Mouse (Mus musculus) midbrain, embryonic 15.5 days (tissue): ENCODE measurements at regions not wholly inside any gene's neighbourhood (a gene's known extent, or its start where the extent isn't known, plus 50 kb on each side); places are given as distances from the start of the nearest gene placed in this dataset.
"Not testable (repeated sequence)": the region's sequence is repeated elsewhere in the genome, so short reads cannot be mapped to it uniquely, and the experiment has no call there.

Source experiments
- ATAC-seq: fragments of 200-750 bp; cut with Nextera tagmentation; replicated peaks from 2 replicates; pipeline ENCODE4 v1.8.0; 2017; ENCODE audit warnings: moderate TSS enrichment
- H3K27ac ChIP-seq: fragments of 300-500 bp; sonication (generic); 2 replicates; pipeline ENCODE4 v1.5.1; 2015; ENCODE audit warnings: mild to moderate bottlenecking, inconsistent platforms
- H3K27me3 ChIP-seq: fragments of 300-500 bp; sonication (generic); replicated peaks from 2 replicates; pipeline ENCODE4 v1.6.1; 2015; ENCODE audit warnings: inconsistent platforms
- H3K36me3 ChIP-seq: fragments of 300-500 bp; sonication (generic); replicated peaks from 2 replicates; pipeline ENCODE4 v1.6.1; 2015; ENCODE audit warnings: inconsistent platforms
- H3K4me1 ChIP-seq: fragments of 300-500 bp; sonication (generic); 2 replicates; pipeline ENCODE4 v1.6.1; 2015; ENCODE audit warnings: inconsistent platforms
- H3K4me2 ChIP-seq: fragments of 300-500 bp; sonication (generic); 2 replicates; pipeline ENCODE4 v1.6.1; 2015; ENCODE audit warnings: inconsistent platforms, mild to moderate bottlenecking, moderate library complexity
- H3K4me3 ChIP-seq: fragments of 300-500 bp; sonication (generic); 2 replicates; pipeline ENCODE4 v1.5.1; 2015; ENCODE audit warnings: mild to moderate bottlenecking, inconsistent platforms
- H3K9ac ChIP-seq: fragments of 300-500 bp; sonication (generic); 2 replicates; pipeline ENCODE4 v1.6.1; 2015; ENCODE audit warnings: mild to moderate bottlenecking, inconsistent platforms
- H3K9me3 ChIP-seq: fragments of 300-500 bp; sonication (generic); 2 replicates; pipeline ENCODE4 v1.6.1; 2016; ENCODE audit warnings: inconsistent platforms
- WGBS: fragments of 180-500 bp; shearing (Covaris S2); methylation state at CpG from one replicate; pipeline ENCODE4 v1.1.7; 2015; ENCODE audit warnings: mixed read lengths; 5-methylcytosine and 5-hydroxymethylcytosine counted together

- not testable (repeated sequence) for H3K4me1 ChIP-seq, H3K27ac ChIP-seq, ATAC-seq, H3K9me3 ChIP-seq, H3K4me3 ChIP-seq, H3K36me3 ChIP-seq, H3K27me3 ChIP-seq, H3K4me2 ChIP-seq, H3K9ac ChIP-seq
- 80% methylated on average over 1 of the region's 1 CpGs for WGBS
These were observed 81.3 kb upstream of the Tcf12 start for GRCm38 (mm10) chr9:72192953-72193337.

- H3K9ac ChIP-seq, result no peak overlapping the region
- H3K36me3 ChIP-seq, result no peaks in the 10 kb centered on the region
- no peaks in the 10 kb centered on the region for H3K9me3 ChIP-seq
- H3K27ac ChIP-seq, result no peak overlapping the region
- H3K27me3 ChIP-seq, result no peaks in the 10 kb centered on the region
- H3K4me3 ChIP-seq, result no peak overlapping the region
- no peaks in the 10 kb centered on the region for H3K4me1 ChIP-seq
- ATAC-seq, result no peak
- H3K4me2 ChIP-seq, result no peak overlapping the region
- WGBS, result 64% methylated on average over 3 of the region's 3 CpGs
These were observed 79.3 kb upstream of the Zfp280d start for GRCm38 (mm10) chr9:72195348-72195747.

GRCm38 (mm10) chr9:72196626-72197330, 77.9 kb upstream of the Zfp280d start:
- Histone ChIP-seq H3K9ac (no peak overlapping the region), H3K36me3 (no peaks in the 10 kb centered on the region), H3K9me3 (no peaks in the 10 kb centered on the region), H3K4me3 (no peak overlapping the region), H3K27me3 (no peaks in the 10 kb centered on the region), H3K4me2 (no peak overlapping the region), H3K27ac (no peak overlapping the region), H3K4me1 (no peaks in the 10 kb centered on the region)
- no peak for ATAC-seq
- 71% methylated on average over 10 of the region's 10 CpGs for WGBS

GRCm38 (mm10) chr9:72197331-72197732, 77.3 kb upstream of the Zfp280d start:
- Histone ChIP-seq H3K4me2 (no peak overlapping the region), H3K9ac (no peak overlapping the region), H3K36me3 (no peaks in the 10 kb centered on the region), H3K27ac (no peak overlapping the region), H3K4me1 (no peaks in the 10 kb centered on the region), H3K4me3 (no peak overlapping the region), H3K27me3 (no peaks in the 10 kb centered on the region), H3K9me3 (no peaks in the 10 kb centered on the region)
- WGBS, result 81% methylated on average over 11 of the region's 11 CpGs
- ATAC-seq, result no peak

- ATAC-seq, result no peak
- H3K4me2 ChIP-seq, result no peak overlapping the region
- WGBS, result 93% methylated on average over 5 of the region's 5 CpGs
- no peak overlapping the region for H3K4me3 ChIP-seq
- H3K27ac ChIP-seq, result no peak overlapping the region
- H3K27me3 ChIP-seq, result no peaks in the 10 kb centered on the region
- H3K4me1 ChIP-seq, result no peaks in the 10 kb centered on the region
- no peaks in the 10 kb centered on the region for H3K9me3 ChIP-seq
- H3K36me3 ChIP-seq, result no peaks in the 10 kb centered on the region
- no peak overlapping the region for H3K9ac ChIP-seq
These were observed 75.7 kb upstream of the Zfp280d start for GRCm38 (mm10) chr9:72198976-72199375.

GRCm38 (mm10) chr9:72204357-72204905, 70.2 kb upstream of the Zfp280d start:
- Histone ChIP-seq H3K36me3 (no peaks in the 10 kb centered on the region), H3K4me3 (no peak overlapping the region), H3K27me3 (no peaks in the 10 kb centered on the region), H3K4me2 (no peak overlapping the region), H3K4me1 (no peaks in the 10 kb centered on the region), H3K27ac (no peak overlapping the region), H3K9ac (no peak overlapping the region), H3K9me3 (no peaks in the 10 kb centered on the region)
- 93% methylated on average over 2 of the region's 2 CpGs for WGBS
- ATAC-seq, result no peak

GRCm38 (mm10) chr9:72205815-72206214, 68.8 kb upstream of the Zfp280d start:
- no peak for ATAC-seq
- Histone ChIP-seq H3K4me3 (no peak overlapping the region), H3K36me3 (no peaks in the 10 kb centered on the region), H3K27ac (no peak overlapping the region), H3K4me2 (no peak overlapping the region), H3K9ac (no peak overlapping the region), H3K27me3 (no peaks in the 10 kb centered on the region), H3K4me1 (no peaks in the 10 kb centered on the region), H3K9me3 (no peaks in the 10 kb centered on the region)
- 82% methylated on average over 7 of the region's 7 CpGs for WGBS

- Histone ChIP-seq H3K36me3 (no peaks in the 10 kb centered on the region), H3K27ac (no peak overlapping the region), H3K27me3 (no peaks in the 10 kb centered on the region), H3K9ac (no peak overlapping the region), H3K9me3 (no peaks in the 10 kb centered on the region), H3K4me2 (no peak overlapping the region), H3K4me1 (no peaks in the 10 kb centered on the region), H3K4me3 (no peak overlapping the region)
- 85% methylated on average over 2 of the region's 2 CpGs for WGBS
- ATAC-seq, result no peak
These were observed 67.7 kb upstream of the Zfp280d start for GRCm38 (mm10) chr9:72206911-72207310.

GRCm38 (mm10) chr9:72208296-72208695, 66.4 kb upstream of the Zfp280d start:
- no peak for ATAC-seq
- Histone ChIP-seq H3K36me3 (no peaks in the 10 kb centered on the region), H3K4me2 (no peak overlapping the region), H3K27ac (no peak overlapping the region), H3K27me3 (no peaks in the 10 kb centered on the region), H3K4me3 (no peak overlapping the region), H3K9ac (no peak overlapping the region), H3K4me1 (no peaks in the 10 kb centered on the region), H3K9me3 (no peaks in the 10 kb centered on the region)
- 63% methylated on average over 7 of the region's 7 CpGs for WGBS

GRCm38 (mm10) chr9:72217296-72218028, 57.2 kb upstream of the Zfp280d start:
- ATAC-seq, result no peak
- Histone ChIP-seq H3K4me3 (no peak overlapping the region), H3K36me3 (no peaks in the 10 kb centered on the region), H3K9me3 (no peaks in the 10 kb centered on the region), H3K4me1 (peaks cover 8% of the 10 kb centered on the region; the same call in 1 of the 2 replicates), H3K9ac (no peak overlapping the region), H3K27ac (no peak overlapping the region), H3K4me2 (no peak overlapping the region), H3K27me3 (no peaks in the 10 kb centered on the region)
- WGBS, result 63% methylated on average over 11 of the region's 11 CpGs

GRCm38 (mm10) chr9:72218736-72219135, 55.9 kb upstream of the Zfp280d start:
- H3K27me3 ChIP-seq, result no peaks in the 10 kb centered on the region

GRCm38 (mm10) chr9:72219892-72220291, 54.8 kb upstream of the Zfp280d start:
- Histone ChIP-seq H3K27me3 (no peaks in the 10 kb centered on the region), H3K4me2 (no peak overlapping the region), H3K36me3 (no peaks in the 10 kb centered on the region), H3K4me1 (peaks cover 8% of the 10 kb centered on the region; the same call in 1 of the 2 replicates), H3K4me3 (no peak overlapping the region), H3K9me3 (no peaks in the 10 kb centered on the region), H3K27ac (no peak overlapping the region), H3K9ac (no peak overlapping the region)
- WGBS, result 86% methylated on average over 12 of the region's 12 CpGs
- no peak for ATAC-seq

More at GRCm38 (mm10) chr9:72218736-72219135, 55.9 kb upstream of the Zfp280d start:
- no peak for ATAC-seq
- no peak overlapping the region for H3K9ac ChIP-seq
- H3K9me3 ChIP-seq, result no peaks in the 10 kb centered on the region
- H3K27ac ChIP-seq, result no peak overlapping the region
- peaks cover 8% of the 10 kb centered on the region; the same call in 1 of the 2 replicates for H3K4me1 ChIP-seq
- 30% methylated on average over 7 of the region's 7 CpGs for WGBS
- H3K4me3 ChIP-seq, result no peak overlapping the region
- no peak overlapping the region; the same call in 1 of the 2 replicates for H3K4me2 ChIP-seq
- no peaks in the 10 kb centered on the region for H3K36me3 ChIP-seq
